Mouse (Mus musculus): ENCODE measurements around the gene Cd37. TPM values are rescaled to one million over a fixed set of nuclear protein-coding genes. Genes with fewer than 3 reads are reported as not detected.

Gene Cd37
- polyA plus RNA-seq, 1 experiment: 423 TPM

- Histone ChIP-seq H3K27ac (ENCODE audit: control insufficient read depth, insufficient read depth, low read length) (no peak overlapping the region), H3K27me3 (ENCODE audit: control insufficient read depth, insufficient read depth, low read length) (no peaks in the 10 kb centered on the region), H3K36me3 (ENCODE audit: control insufficient read depth, insufficient read depth, low read length) (no peaks in the 10 kb centered on the region), H3K4me1 (replicated peaks; ENCODE audit: control insufficient read depth, insufficient read depth, low read length) (peaks cover 24% of the 10 kb centered on the region), H3K4me3 (ENCODE audit: control insufficient read depth, insufficient read depth, low read length) (no peak overlapping the region)
- 92% methylated on average over 17 of the region's 17 CpGs for WGBS
- DNase-seq: no peak
- TF ChIP-seq POLR2A (IDR thresholded peaks at IDR 0.05; ENCODE audit: control insufficient read depth, extremely low read depth, insufficient read depth, low read length, poor library complexity): no peak
- no peak for TF ChIP-seq CTCF (IDR thresholded peaks at IDR 0.05; ENCODE audit: borderline replicate concordance, control insufficient read depth, extremely low read depth, insufficient read depth, low read length, poor library complexity)
Observed at GRCm38 (mm10) chr7:45235656-45236180, 3.2 kb downstream of the Cd37 start.

GRCm38 (mm10) chr7:45234922-45235571 lies 3.9 kb downstream of the Cd37 start:
- Histone ChIP-seq H3K4me1 (replicated peaks; ENCODE audit: control insufficient read depth, insufficient read depth, low read length) (peaks cover 24% of the 10 kb centered on the region), H3K36me3 (ENCODE audit: control insufficient read depth, insufficient read depth, low read length) (no peaks in the 10 kb centered on the region), H3K27ac (ENCODE audit: control insufficient read depth, insufficient read depth, low read length) (no peak overlapping the region), H3K27me3 (ENCODE audit: control insufficient read depth, insufficient read depth, low read length) (no peaks in the 10 kb centered on the region), H3K4me3 (ENCODE audit: control insufficient read depth, insufficient read depth, low read length) (no peak overlapping the region)
- no peak for TF ChIP-seq POLR2A (IDR thresholded peaks at IDR 0.05; ENCODE audit: control insufficient read depth, extremely low read depth, insufficient read depth, low read length, poor library complexity)
- no peak for TF ChIP-seq CTCF (IDR thresholded peaks at IDR 0.05; ENCODE audit: borderline replicate concordance, control insufficient read depth, extremely low read depth, insufficient read depth, low read length, poor library complexity)
- WGBS: 92% methylated on average over 21 of the region's 21 CpGs
- no peak for DNase-seq

GRCm38 (mm10) chr7:45234333-45234841 lies 4.5 kb downstream of the Cd37 start:
- TF ChIP-seq POLR2A (IDR thresholded peaks at IDR 0.05; ENCODE audit: control insufficient read depth, extremely low read depth, insufficient read depth, low read length, poor library complexity): no peak
- no peak for TF ChIP-seq CTCF (IDR thresholded peaks at IDR 0.05; ENCODE audit: borderline replicate concordance, control insufficient read depth, extremely low read depth, insufficient read depth, low read length, poor library complexity)
- no peak for DNase-seq
- Histone ChIP-seq H3K27me3 (ENCODE audit: control insufficient read depth, insufficient read depth, low read length) (no peaks in the 10 kb centered on the region), H3K36me3 (ENCODE audit: control insufficient read depth, insufficient read depth, low read length) (no peaks in the 10 kb centered on the region), H3K4me3 (ENCODE audit: control insufficient read depth, insufficient read depth, low read length) (no peak overlapping the region), H3K27ac (ENCODE audit: control insufficient read depth, insufficient read depth, low read length) (no peak overlapping the region), H3K4me1 (replicated peaks; ENCODE audit: control insufficient read depth, insufficient read depth, low read length) (peaks cover 19% of the 10 kb centered on the region)
- 91% methylated on average over 29 of the region's 29 CpGs for WGBS

GRCm38 (mm10) chr7:45233580-45234332 lies 5.2 kb downstream of the Cd37 start:
- no peaks in the 10 kb centered on the region for H3K36me3 ChIP-seq (ENCODE audit: control insufficient read depth, insufficient read depth, low read length)
- 74% methylated on average over 20 of the region's 20 CpGs for WGBS

GRCm38 (mm10) chr7:45232716-45233465 lies 6.0 kb downstream of the Cd37 start:
- Histone ChIP-seq H3K4me1 (replicated peaks; ENCODE audit: control insufficient read depth, insufficient read depth, low read length) (peaks cover 11% of the 10 kb centered on the region), H3K27ac (ENCODE audit: control insufficient read depth, insufficient read depth, low read length) (no peak overlapping the region)
- WGBS: 87% methylated on average over 13 of the region's 13 CpGs

More at GRCm38 (mm10) chr7:45233580-45234332, 5.2 kb downstream of the Cd37 start:
- H3K27ac ChIP-seq (ENCODE audit: control insufficient read depth, insufficient read depth, low read length): no peak overlapping the region
- H3K27me3 ChIP-seq (ENCODE audit: control insufficient read depth, insufficient read depth, low read length): no peaks in the 10 kb centered on the region
- DNase-seq: no peak
- H3K4me3 ChIP-seq (ENCODE audit: control insufficient read depth, insufficient read depth, low read length): no peak overlapping the region
- TF ChIP-seq CTCF (IDR thresholded peaks at IDR 0.05; ENCODE audit: borderline replicate concordance, control insufficient read depth, extremely low read depth, insufficient read depth, low read length, poor library complexity): no peak
- no peak for TF ChIP-seq POLR2A (IDR thresholded peaks at IDR 0.05; ENCODE audit: control insufficient read depth, extremely low read depth, insufficient read depth, low read length, poor library complexity)
- H3K4me1 ChIP-seq (replicated peaks; ENCODE audit: control insufficient read depth, insufficient read depth, low read length): peaks cover 15% of the 10 kb centered on the region

GRCm38 (mm10) chr7:45231941-45232340 lies 7.0 kb downstream of the Cd37 start:
- WGBS: 97% methylated on average over 11 of the region's 11 CpGs
- TF ChIP-seq CTCF (IDR thresholded peaks at IDR 0.05; ENCODE audit: borderline replicate concordance, control insufficient read depth, extremely low read depth, insufficient read depth, low read length, poor library complexity) (no peak), POLR2A (IDR thresholded peaks at IDR 0.05; ENCODE audit: control insufficient read depth, extremely low read depth, insufficient read depth, low read length, poor library complexity) (no peak)
- no peak overlapping the region for H3K27ac ChIP-seq (ENCODE audit: control insufficient read depth, insufficient read depth, low read length)
- H3K27me3 ChIP-seq (ENCODE audit: control insufficient read depth, insufficient read depth, low read length): no peaks in the 10 kb centered on the region
- no peaks in the 10 kb centered on the region for H3K36me3 ChIP-seq (ENCODE audit: control insufficient read depth, insufficient read depth, low read length)
- peaks cover 7% of the 10 kb centered on the region for H3K4me1 ChIP-seq (replicated peaks; ENCODE audit: control insufficient read depth, insufficient read depth, low read length)
- no peak for DNase-seq
- H3K4me3 ChIP-seq (ENCODE audit: control insufficient read depth, insufficient read depth, low read length): no peak overlapping the region

More at GRCm38 (mm10) chr7:45232716-45233465, 6.0 kb downstream of the Cd37 start:
- TF ChIP-seq CTCF (IDR thresholded peaks at IDR 0.05; ENCODE audit: borderline replicate concordance, control insufficient read depth, extremely low read depth, insufficient read depth, low read length, poor library complexity) (no peak), POLR2A (IDR thresholded peaks at IDR 0.05; ENCODE audit: control insufficient read depth, extremely low read depth, insufficient read depth, low read length, poor library complexity) (no peak)
- no peaks in the 10 kb centered on the region for H3K36me3 ChIP-seq (ENCODE audit: control insufficient read depth, insufficient read depth, low read length)
- no peaks in the 10 kb centered on the region for H3K27me3 ChIP-seq (ENCODE audit: control insufficient read depth, insufficient read depth, low read length)
- no peak overlapping the region for H3K4me3 ChIP-seq (ENCODE audit: control insufficient read depth, insufficient read depth, low read length)
- no peak for DNase-seq
